Mouse (Mus musculus) C2C12 (cell line): Measurements from ENCODE around the gene Ccl6. TPM values are rescaled to one million over a fixed set of nuclear protein-coding genes. Genes with fewer than 3 reads are reported as not detected.

Experiments
- H3K27me3 ChIP-seq: one replicate; pipeline ENCODE4 v1.6.1; 2011; ENCODE audit not compliant: control insufficient read depth, insufficient read depth, insufficient read length
- H3K36me3 ChIP-seq: one replicate; pipeline ENCODE4 v1.6.1; 2011; ENCODE audit not compliant: control insufficient read depth, insufficient read depth
- H3K4me3 ChIP-seq: one replicate; pipeline ENCODE4 v1.5.1; 2011; ENCODE audit warnings: mild to moderate bottlenecking, control low read depth; ENCODE audit not compliant: poor library complexity, insufficient read depth, severe bottlenecking
- H3K79me2 ChIP-seq: one replicate; pipeline ENCODE4 v1.6.1; 2011; ENCODE audit not compliant: control insufficient read depth, insufficient read depth
- H3K79me3 ChIP-seq: one replicate; pipeline ENCODE4 v1.6.1; 2011; ENCODE audit warnings: low read depth, control low read depth
- H3ac ChIP-seq: one replicate; pipeline ENCODE3; 2011; ENCODE audit warnings: low read depth; ENCODE audit not compliant: control insufficient read depth, insufficient read length
- CEBPB ChIP-seq: IDR thresholded peaks from one replicate; pipeline ENCODE4 v1.6.1; 2011; ENCODE audit warnings: low read depth, mild to moderate bottlenecking, control low read depth, moderate library complexity
- CTCF ChIP-seq: IDR thresholded peaks from one replicate; pipeline ENCODE4 v1.5.1; 2011; ENCODE audit not compliant: control insufficient read depth, insufficient read depth, insufficient read length
- FOSL1 ChIP-seq: IDR thresholded peaks from one replicate; pipeline ENCODE4 v1.8.0; 2011; ENCODE audit warnings: mild to moderate bottlenecking, low read length; ENCODE audit not compliant: poor library complexity, insufficient read depth, severe bottlenecking
- MAX ChIP-seq: IDR thresholded peaks from one replicate; pipeline ENCODE4 v1.6.1; 2011; ENCODE audit warnings: mild to moderate bottlenecking, control low read depth
- MYOD1 ChIP-seq: IDR thresholded peaks from one replicate; pipeline ENCODE4 v1.6.1; 2011; ENCODE audit warnings: low read depth; ENCODE audit not compliant: control insufficient read depth, insufficient read length
- MYOG ChIP-seq: IDR thresholded peaks from one replicate; pipeline ENCODE4 v1.6.1; 2011; ENCODE audit not compliant: control insufficient read depth, insufficient read length; ENCODE audit errors: extremely low read depth
- USF1 ChIP-seq: IDR thresholded peaks from one replicate; pipeline ENCODE4 v1.6.1; 2011; ENCODE audit warnings: low read depth, mild to moderate bottlenecking, control low read depth, moderate library complexity
- polyA plus RNA-seq: library from polyadenylated mRNA; unstranded; fragments of >200 nt; fragmentation: generic; extraction: Trizol; gene quantifications from one replicate; pipeline ENCODE4 v1.2.1, GENCODE M21; 2012; ENCODE audit warnings: missing spikeins

Ccl6 gene
- polyA plus RNA-seq, 1 experiment = not detected

- Histone ChIP-seq H3K79me2 (no peaks in the 10 kb centered on the region), H3K27me3 (no peaks in the 10 kb centered on the region), H3K4me3 (no peak overlapping the region), H3ac (no peak overlapping the region), H3K36me3 (no peaks in the 10 kb centered on the region), H3K79me3 (no peaks in the 10 kb centered on the region)
- TF ChIP-seq MYOG (no peak), MYOD1 (no peak), USF1 (no peak), CTCF (no peak), CEBPB (no peak), MAX (no peak), FOSL1 (no peak)
Measured at GRCm38 (mm10) chr11:83572834-83573233, 20.1 kb downstream of the Ccl6 start.

GRCm38 (mm10) chr11:83572223-83572622 is 20.7 kb downstream of the Ccl6 start:
- Histone ChIP-seq H3K4me3 (no peak overlapping the region), H3K27me3 (no peaks in the 10 kb centered on the region), H3K79me3 (no peaks in the 10 kb centered on the region), H3K79me2 (no peaks in the 10 kb centered on the region), H3K36me3 (no peaks in the 10 kb centered on the region), H3ac (no peak overlapping the region)
- no peak for TF ChIP-seq MYOG
- TF ChIP-seq FOSL1 = no peak
- no peak for TF ChIP-seq USF1
- no peak for TF ChIP-seq CEBPB
- TF ChIP-seq CTCF = no peak
- no peak for TF ChIP-seq MAX
- TF ChIP-seq MYOD1 = no peak

- TF ChIP-seq MYOG (no peak), CTCF (no peak), MYOD1 (no peak), CEBPB (no peak), MAX (no peak), FOSL1 (no peak), USF1 (no peak)
- no peak overlapping the region for H3K4me3 ChIP-seq
- H3K36me3 ChIP-seq = no peaks in the 10 kb centered on the region
- H3K27me3 ChIP-seq = no peaks in the 10 kb centered on the region
- no peaks in the 10 kb centered on the region for H3K79me3 ChIP-seq
- H3K79me2 ChIP-seq = no peaks in the 10 kb centered on the region
- H3ac ChIP-seq = no peak overlapping the region
Measured at GRCm38 (mm10) chr11:83570189-83570588, 22.7 kb downstream of the Ccl6 start.

- Histone ChIP-seq H3K79me3 (no peaks in the 10 kb centered on the region), H3K36me3 (no peaks in the 10 kb centered on the region), H3K27me3 (no peaks in the 10 kb centered on the region), H3K79me2 (no peaks in the 10 kb centered on the region), H3ac (no peak overlapping the region), H3K4me3 (no peak overlapping the region)
- no peak for TF ChIP-seq MAX
- TF ChIP-seq CEBPB = no peak
- no peak for TF ChIP-seq USF1
- TF ChIP-seq MYOG = no peak
- TF ChIP-seq CTCF = no peak
- TF ChIP-seq FOSL1 = no peak
- no peak for TF ChIP-seq MYOD1
Measured at GRCm38 (mm10) chr11:83569249-83569648, 23.6 kb downstream of the Ccl6 start.

- Histone ChIP-seq H3K36me3 (no peaks in the 10 kb centered on the region), H3K79me3 (no peaks in the 10 kb centered on the region), H3K4me3 (no peak overlapping the region), H3K79me2 (no peaks in the 10 kb centered on the region), H3K27me3 (no peaks in the 10 kb centered on the region), H3ac (no peak overlapping the region)
- TF ChIP-seq FOSL1 (no peak), CEBPB (no peak), MYOD1 (no peak), MYOG (no peak), MAX (no peak), USF1 (no peak), CTCF (no peak)
Measured at GRCm38 (mm10) chr11:83568786-83569185, 24.1 kb downstream of the Ccl6 start.

- H3K79me2 ChIP-seq = no peaks in the 10 kb centered on the region
- no peaks in the 10 kb centered on the region for H3K36me3 ChIP-seq
- H3K27me3 ChIP-seq = no peaks in the 10 kb centered on the region
- no peaks in the 10 kb centered on the region for H3K79me3 ChIP-seq
- TF ChIP-seq MYOD1 (no peak), MAX (no peak), CEBPB (no peak), USF1 (no peak), MYOG (no peak), FOSL1 (no peak), CTCF (no peak)
- H3ac ChIP-seq = no peak overlapping the region
- H3K4me3 ChIP-seq = no peak overlapping the region
Measured at GRCm38 (mm10) chr11:83568061-83568460, 24.8 kb downstream of the Ccl6 start.
